Mouse (Mus musculus): ENCODE results near the gene Gm3488.
"Not testable (repeated sequence)": the region's sequence is repeated elsewhere in the genome, so short reads cannot be mapped to it uniquely, and the experiment has no call there.

Gene Gm3488

GRCm38 (mm10) chr14:5501374-5501773 is at the start of gene Gm3488:
Gene Gm3488 (plus strand): TSS chr14:5501674.
- not testable (repeated sequence) for DNase-seq (ENCODE audit: low read depth in 1 of 2, low spot score in 2 of 2)

GRCm38 (mm10) chr14:5455367-5455766 is 46.1 kb upstream of the Gm3488 start, which contains the start of gene Gm3194:
Gene Gm3194 (minus strand): TSS chr14:5455467.
- DNase-seq (ENCODE audit: low read depth in 1 of 2, low spot score in 2 of 2), result not testable (repeated sequence)

GRCm38 (mm10) chr14:5460469-5460868 is 41.0 kb upstream of the Gm3488 start:
- DNase-seq (ENCODE audit: low read depth in 1 of 2, low spot score in 2 of 2), result not testable (repeated sequence)

DNA sequence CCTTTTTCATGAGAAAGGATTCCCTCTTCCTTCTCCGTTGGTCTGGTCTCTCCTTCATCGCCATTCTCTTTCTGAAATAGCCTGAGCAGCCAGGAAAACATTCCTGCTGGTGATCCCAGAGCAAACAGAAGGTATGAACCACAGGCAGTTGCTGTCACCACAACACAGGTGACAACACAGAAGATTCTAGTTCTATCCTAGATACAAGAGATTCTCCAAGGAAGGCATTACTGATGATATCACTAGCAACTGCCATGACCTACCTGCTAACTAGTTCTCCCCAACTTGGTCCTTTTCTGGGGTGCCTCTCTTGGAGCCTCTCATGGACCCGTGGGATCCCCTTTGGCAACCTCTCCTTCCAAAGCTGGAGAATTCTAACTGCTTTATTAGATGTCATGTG is 23.7 kb upstream of the Gm3488 start, which contains the start of gene Gm8246:
Gm8246 (minus strand) TSS at position 101 of the 400 bp plus-strand sequence.
- DNase-seq (ENCODE audit: low read depth in 1 of 2, low spot score in 2 of 2), result not testable (repeated sequence)

DNA sequence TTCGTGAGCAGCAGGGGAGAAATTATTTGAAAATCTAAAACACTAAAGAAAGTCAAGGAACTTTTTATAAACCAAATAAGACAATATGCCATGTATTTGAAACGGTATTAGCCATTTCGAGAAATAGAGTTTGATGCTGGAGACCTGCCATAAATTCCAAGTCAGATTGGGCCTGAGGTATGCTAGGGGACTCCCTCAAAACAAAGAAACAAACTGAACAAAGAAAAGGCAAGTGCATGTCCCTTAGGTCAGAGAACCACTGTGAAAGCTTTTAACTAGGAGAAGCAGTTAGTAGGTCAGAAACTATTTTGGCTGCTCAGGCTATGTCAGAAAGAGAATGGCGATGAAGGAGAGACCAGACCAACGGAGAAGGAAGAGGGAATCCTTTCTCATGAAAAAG is 17.6 kb upstream of the Gm3488 start, which contains the start of gene Gm3187:
Gm3187 (plus strand) TSS at position 301 of the 400 bp plus-strand sequence.
- not testable (repeated sequence) for DNase-seq (ENCODE audit: low read depth in 1 of 2, low spot score in 2 of 2)

GRCm38 (mm10) chr14:5538196-5538595 is 36.7 kb downstream of the Gm3488 start, which contains the start of gene Gm3532:
Gene Gm3532 (plus strand): TSS chr14:5538496.
- DNase-seq (ENCODE audit: low read depth in 1 of 2, low spot score in 2 of 2), result not testable (repeated sequence)

All from monocyte, adult 2 months (primary cell).